Mouse (Mus musculus) olfactory bulb, adult 2 months (tissue): ENCODE data around the gene Shc4. TPM values are rescaled to one million over a fixed set of nuclear protein-coding genes. Genes with fewer than 3 reads are reported as not detected.

Experiments
- H3K27ac ChIP-seq: fragments of 200-500 bp; 2 replicates; pipeline ENCODE4 v1.5.1; 2012; ENCODE audit warnings: low read depth, low read length; ENCODE audit not compliant: insufficient read depth
- H3K4me1 ChIP-seq: fragments of 200-500 bp; 2 replicates; pipeline ENCODE4 v1.6.1; 2012; ENCODE audit warnings: low read length; ENCODE audit not compliant: control insufficient read depth, insufficient read depth
- H3K4me3 ChIP-seq: fragments of 200-500 bp; 2 replicates; pipeline ENCODE4 v1.5.1; 2012; ENCODE audit warnings: mild to moderate bottlenecking, low read depth, low read length, moderate library complexity; ENCODE audit not compliant: insufficient read depth
- CTCF ChIP-seq: fragments of 200-500 bp; IDR thresholded peaks from 2 replicates; pipeline ENCODE4 v1.5.1; 2012; ENCODE audit warnings: low read depth, mild to moderate bottlenecking, low read length, moderate library complexity; ENCODE audit not compliant: insufficient read depth
- POLR2A ChIP-seq: fragments of 200-500 bp; IDR thresholded peaks from 2 replicates; pipeline ENCODE4 v1.6.1; 2012; ENCODE audit warnings: mild to moderate bottlenecking, low read depth, low read length, moderate library complexity; ENCODE audit not compliant: insufficient read depth
- WGBS: fragments of 180-500 bp; shearing (Covaris S2); methylation state at CpG from one replicate; pipeline ENCODE4 v1.1.7; 2018; 5-methylcytosine and 5-hydroxymethylcytosine counted together
- polyA plus RNA-seq: library from polyadenylated mRNA; stranded (reverse); fragments of >200 nt; gene quantifications from 2 replicates; pipeline ENCODE4 v1.2.4, GENCODE M21; 2012; ENCODE audit warnings: low replicate concordance; ENCODE audit not compliant: missing spikeins, insufficient read depth, insufficient read length

Gene Shc4
- polyA plus RNA-seq, 1 experiment, result not detected

GRCm38 (mm10) chr2:125659823-125660536, 64.0 kb downstream of the Shc4 start:
- no peak overlapping the region for H3K4me3 ChIP-seq
- WGBS, result 10% methylated on average over 10 of the region's 10 CpGs
- H3K4me1 ChIP-seq, result no peaks in the 10 kb centered on the region
- TF ChIP-seq CTCF (no peak), POLR2A (no peak)
- no peak overlapping the region for H3K27ac ChIP-seq

- no peak for TF ChIP-seq CTCF
- no peak for TF ChIP-seq POLR2A
- Histone ChIP-seq H3K4me3 (no peak overlapping the region), H3K27ac (no peak overlapping the region), H3K4me1 (no peaks in the 10 kb centered on the region)
- WGBS, result 93% methylated on average over 9 of the region's 9 CpGs
Observed at GRCm38 (mm10) chr2:125655391-125655790, 68.6 kb downstream of the Shc4 start.

GRCm38 (mm10) chr2:125653286-125653685, 70.7 kb downstream of the Shc4 start:
- Histone ChIP-seq H3K4me3 (no peak overlapping the region), H3K4me1 (no peaks in the 10 kb centered on the region), H3K27ac (no peak overlapping the region)
- TF ChIP-seq CTCF (no peak), POLR2A (no peak)
- 93% methylated on average over 2 of the region's 2 CpGs for WGBS

- Histone ChIP-seq H3K4me1 (no peaks in the 10 kb centered on the region), H3K27ac (no peak overlapping the region), H3K4me3 (no peak overlapping the region)
- TF ChIP-seq CTCF, result no peak
- no peak for TF ChIP-seq POLR2A
- 72% methylated on average over 8 of the region's 8 CpGs for WGBS
Observed at GRCm38 (mm10) chr2:125651563-125651962, 72.4 kb downstream of the Shc4 start.

- 97% methylated on average over 14 of the region's 14 CpGs for WGBS
- Histone ChIP-seq H3K27ac (no peak overlapping the region), H3K4me3 (no peak overlapping the region), H3K4me1 (no peaks in the 10 kb centered on the region)
- TF ChIP-seq CTCF (no peak), POLR2A (no peak)
Observed at GRCm38 (mm10) chr2:125650742-125651352, 73.1 kb downstream of the Shc4 start.

GRCm38 (mm10) chr2:125650038-125650437, 73.9 kb downstream of the Shc4 start:
- TF ChIP-seq POLR2A, result no peak
- TF ChIP-seq CTCF, result no peak
- no peaks in the 10 kb centered on the region for H3K4me1 ChIP-seq
- no peak overlapping the region for H3K27ac ChIP-seq
- no peak overlapping the region for H3K4me3 ChIP-seq
- WGBS, result 93% methylated on average over 5 of the region's 5 CpGs

- WGBS, result 69% methylated on average over 6 of the region's 6 CpGs
- TF ChIP-seq CTCF (no peak), POLR2A (no peak)
- Histone ChIP-seq H3K4me3 (no peak overlapping the region), H3K27ac (no peak overlapping the region), H3K4me1 (no peaks in the 10 kb centered on the region)
Observed at GRCm38 (mm10) chr2:125644912-125645311, 79.0 kb downstream of the Shc4 start.

GRCm38 (mm10) chr2:125637331-125637730, 86.6 kb downstream of the Shc4 start:
- Histone ChIP-seq H3K4me1 (no peaks in the 10 kb centered on the region), H3K4me3 (no peak overlapping the region), H3K27ac (no peak overlapping the region)
- WGBS, result 87% methylated on average over 7 of the region's 7 CpGs
- TF ChIP-seq CTCF (no peak), POLR2A (no peak)

GRCm38 (mm10) chr2:125630010-125630409, 93.9 kb downstream of the Shc4 start:
- Histone ChIP-seq H3K27ac (no peak overlapping the region), H3K4me1 (no peaks in the 10 kb centered on the region), H3K4me3 (no peak overlapping the region)
- WGBS, result 94% methylated on average over 2 of the region's 2 CpGs
- no peak for TF ChIP-seq POLR2A
